Mouse (Mus musculus): ENCODE measurements at regions not wholly inside any gene's neighbourhood (a gene's known extent, or its start where the extent isn't known, plus 50 kb on each side); places are given as distances from the start of the nearest gene placed in this dataset.

DNA sequence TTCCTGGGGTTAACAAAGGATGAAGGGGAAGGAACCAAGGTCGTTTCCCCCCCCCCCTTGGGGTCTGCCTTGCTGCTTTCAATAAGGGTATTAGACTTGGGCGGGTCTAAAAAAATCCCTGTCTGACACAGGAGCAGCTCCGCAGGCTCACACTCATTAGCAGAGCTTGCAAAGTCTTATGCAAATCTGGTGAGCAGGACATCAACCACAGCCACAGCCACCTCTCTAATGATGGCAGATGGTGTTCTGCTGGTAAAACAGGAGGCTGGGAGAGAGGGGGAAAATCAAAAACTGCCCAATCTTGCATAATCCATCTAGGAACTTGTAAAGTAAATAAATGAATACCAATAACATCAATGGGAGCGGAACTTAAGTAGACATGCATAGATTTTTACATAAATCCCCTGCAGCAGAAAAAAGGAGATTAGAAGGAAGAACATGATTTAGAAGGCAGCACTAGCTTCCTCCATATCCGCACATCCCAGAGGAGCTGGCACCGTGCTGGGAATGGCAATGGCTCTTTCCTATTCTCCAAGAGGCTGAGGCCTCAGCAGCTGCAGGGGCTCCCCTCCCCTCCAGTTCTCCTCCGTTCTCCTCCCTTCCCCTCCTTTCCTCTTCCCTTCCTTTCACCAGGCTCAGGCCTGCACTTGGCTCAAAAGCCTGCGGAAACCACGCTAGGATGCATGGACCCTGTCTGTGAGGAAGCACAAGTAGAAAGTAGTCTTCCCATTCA, 65.6 kb upstream of the Pirt start:
- ATAC-seq (no peak), DNase-seq (ENCODE audit: low spot score) (no peak)
- TF ChIP-seq CTCF (IDR thresholded peaks at IDR 0.05) (no peak), EP300 (IDR thresholded peaks at IDR 0.05) (no peak)
- Histone ChIP-seq H3K27ac (ENCODE audit: low read length) (no peak overlapping the region), H3K36me3 (ENCODE audit: insufficient read depth, low read length) (no peaks in the 10 kb centered on the region), H3K9me3 (ENCODE audit: low read length) (no peaks in the 10 kb centered on the region), H3K9ac (replicated peaks; ENCODE audit: low read depth) (no peak overlapping the region), H3K27me3 (replicated peaks; ENCODE audit: insufficient read depth, low read length) (no peaks in the 10 kb centered on the region), H3K4me3 (ENCODE audit: low read depth, low read length) (no peak overlapping the region), H3K4me2 (replicated peaks; ENCODE audit: low read depth, low read length) (no peak overlapping the region), H3K4me1 (ENCODE audit: insufficient read depth, low read depth, low read length) (no peaks in the 10 kb centered on the region)
- whole genome bisulfite sequencing = 50% methylated on average over 9 of the region's 9 CpGs
